Mouse (Mus musculus) lung, postnatal 0 days (tissue): ENCODE data around the gene Tanc1. TPM values are rescaled to one million over a fixed set of nuclear protein-coding genes. Genes with fewer than 3 reads are reported as not detected.

ENCODE experiments used
- ATAC-seq: fragments of 200-750 bp; cut with Nextera tagmentation; 2 replicates; pipeline ENCODE4 v1.8.0; 2017; ENCODE audit warnings: moderate library complexity
- DNase-seq: peaks from one replicate; pipeline ENCODE4 v3.0.0-alpha.2; 2016; ENCODE audit warnings: low spot score
- H3K27ac ChIP-seq: fragments of 300-500 bp; sonication (generic); 2 replicates; pipeline ENCODE4 v1.5.1; 2014; ENCODE audit warnings: antibody characterized with exemption, mild to moderate bottlenecking, low read length, mixed read lengths
- H3K27me3 ChIP-seq: fragments of 300-500 bp; sonication (generic); replicated peaks from 2 replicates; pipeline ENCODE4 v1.6.1; 2014; ENCODE audit warnings: low read length, mixed read lengths; ENCODE audit not compliant: insufficient read depth
- H3K36me3 ChIP-seq: fragments of 300-500 bp; sonication (generic); 2 replicates; pipeline ENCODE4 v1.6.1; 2014; ENCODE audit warnings: low read length, mixed read lengths; ENCODE audit not compliant: insufficient read depth
- H3K4me1 ChIP-seq: fragments of 300-500 bp; sonication (generic); 2 replicates; pipeline ENCODE4 v1.6.1; 2014; ENCODE audit warnings: antibody characterized with exemption, low read depth, low read length, mixed read lengths; ENCODE audit not compliant: insufficient read depth
- H3K4me2 ChIP-seq: fragments of 300-500 bp; sonication (generic); replicated peaks from 2 replicates; pipeline ENCODE4 v1.6.1; 2014; ENCODE audit warnings: low read depth, mild to moderate bottlenecking, low read length, moderate library complexity, mixed read lengths
- H3K4me3 ChIP-seq: fragments of 300-500 bp; sonication (generic); 2 replicates; pipeline ENCODE4 v1.5.1; 2014; ENCODE audit warnings: low read depth, low read length
- H3K9ac ChIP-seq: fragments of 300-500 bp; sonication (generic); replicated peaks from 2 replicates; pipeline ENCODE4 v1.6.1; 2014; ENCODE audit warnings: low read depth, mild to moderate bottlenecking
- H3K9me3 ChIP-seq: fragments of 300-500 bp; sonication (generic); 2 replicates; pipeline ENCODE4 v1.6.1; 2016; ENCODE audit warnings: low read length, mixed read lengths
- CTCF ChIP-seq: IDR thresholded peaks from 2 replicates; pipeline ENCODE4 v1.5.1; 2016; ENCODE audit warnings: antibody characterized with exemption, mild to moderate bottlenecking
- EP300 ChIP-seq: IDR thresholded peaks from 2 replicates; pipeline ENCODE4 v1.6.1; 2016; ENCODE audit warnings: antibody characterized with exemption, mild to moderate bottlenecking, control low read depth
- WGBS: fragments of 180-500 bp; shearing (Covaris S2); extraction: QIAGEN DNeasy Blood & Tissue Kit; methylation state at CpG from one replicate; pipeline ENCODE4 v1.1.7; 2014; 5-methylcytosine and 5-hydroxymethylcytosine counted together
- polyA plus RNA-seq: library from polyadenylated mRNA; unstranded; fragments of >200 nt; fragmentation: Nextera tagmentation; extraction: Ambion mirVana; gene quantifications from 2 replicates; pipeline ENCODE4 v1.2.1, GENCODE M21; 2015

The Tanc1 gene
- polyA plus RNA-seq, 1 experiment from 2014 or later: 20.9 TPM

DNA sequence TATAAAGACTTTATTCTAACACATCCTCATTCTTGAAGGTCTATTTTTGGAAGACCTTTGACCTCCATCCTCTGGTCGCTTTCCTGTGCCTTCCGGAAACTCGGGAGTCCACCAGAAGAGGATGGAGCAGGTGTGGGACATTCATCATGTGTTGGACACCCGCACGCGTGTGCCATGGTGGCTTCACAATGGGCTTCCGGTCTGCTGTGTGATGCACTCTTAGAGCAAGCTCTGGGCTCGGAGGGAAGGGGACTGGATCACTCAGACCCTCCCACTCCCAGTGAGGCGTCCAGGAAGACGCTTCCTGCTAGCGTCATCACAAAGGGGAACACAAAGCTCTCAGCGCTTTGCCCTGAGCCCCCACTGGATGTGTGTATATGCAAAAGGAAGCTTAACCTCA lies 95.0 kb downstream of the Tanc1 start:
- WGBS: 56% methylated on average over 12 of the region's 12 CpGs
- Histone ChIP-seq H3K4me3 (no peak overlapping the region), H3K27me3 (no peaks in the 10 kb centered on the region), H3K36me3 (no peaks in the 10 kb centered on the region), H3K9me3 (no peaks in the 10 kb centered on the region), H3K9ac (no peak overlapping the region), H3K4me2 (no peak overlapping the region), H3K4me1 (no peaks in the 10 kb centered on the region; the same call in 1 of the 2 replicates), H3K27ac (no peak overlapping the region)
- peak; percentile 94 for ATAC-seq
- TF ChIP-seq CTCF: no peak
- peak; percentile 48; the same call in 1 of the 2 replicates for TF ChIP-seq EP300
- DNase-seq: peak; percentile 58

DNA sequence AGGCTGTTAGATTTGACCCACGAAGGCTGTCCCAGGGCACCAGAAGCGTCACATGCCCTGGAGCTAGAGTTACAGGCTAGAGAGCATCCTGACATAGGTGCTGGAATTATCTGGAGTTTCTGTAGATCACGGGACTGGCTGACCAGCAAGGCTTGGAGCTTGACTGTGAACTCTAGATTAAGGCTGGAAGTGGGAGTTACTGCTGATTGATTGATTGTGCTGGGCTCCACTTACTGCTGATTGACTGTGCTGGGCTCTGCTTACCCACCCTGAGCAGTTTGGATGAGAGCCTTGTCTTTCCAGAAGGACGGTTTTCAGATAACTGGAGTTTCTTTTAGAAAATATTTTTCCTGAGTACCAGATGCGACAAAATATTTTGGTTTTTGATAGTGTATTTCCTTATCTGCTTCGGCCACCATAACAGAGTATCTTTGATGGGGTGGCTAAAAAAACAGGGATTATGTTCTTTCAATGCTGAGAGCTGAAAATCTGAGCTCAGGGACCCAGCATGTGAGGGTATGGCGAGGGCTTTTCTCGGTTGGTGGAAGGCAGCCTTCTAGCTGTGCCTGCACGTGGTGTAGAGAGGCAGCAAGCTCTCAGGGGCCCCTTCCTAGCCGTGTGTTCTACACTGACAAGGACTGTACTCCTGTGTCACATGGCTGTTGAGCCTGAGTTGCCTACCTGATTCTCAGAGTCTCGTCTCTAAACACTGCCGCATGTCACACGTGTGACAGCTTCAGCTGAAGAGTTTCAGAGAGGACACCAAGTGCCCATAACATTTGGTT lies 96.3 kb downstream of the Tanc1 start:
- 61% methylated on average over 13 of the region's 13 CpGs for WGBS
- Histone ChIP-seq H3K4me1 (peaks cover 3% of the 10 kb centered on the region; the same call in 1 of the 2 replicates), H3K4me2 (no peak overlapping the region), H3K9ac (no peak overlapping the region), H3K4me3 (no peak overlapping the region), H3K9me3 (no peaks in the 10 kb centered on the region), H3K36me3 (no peaks in the 10 kb centered on the region), H3K27ac (peak overlapping the region; percentile 14; the same call in 1 of the 2 replicates), H3K27me3 (no peaks in the 10 kb centered on the region)
- TF ChIP-seq CTCF: no peak
- no peak for TF ChIP-seq EP300
- DNase-seq (no peak), ATAC-seq (no peak)

DNA sequence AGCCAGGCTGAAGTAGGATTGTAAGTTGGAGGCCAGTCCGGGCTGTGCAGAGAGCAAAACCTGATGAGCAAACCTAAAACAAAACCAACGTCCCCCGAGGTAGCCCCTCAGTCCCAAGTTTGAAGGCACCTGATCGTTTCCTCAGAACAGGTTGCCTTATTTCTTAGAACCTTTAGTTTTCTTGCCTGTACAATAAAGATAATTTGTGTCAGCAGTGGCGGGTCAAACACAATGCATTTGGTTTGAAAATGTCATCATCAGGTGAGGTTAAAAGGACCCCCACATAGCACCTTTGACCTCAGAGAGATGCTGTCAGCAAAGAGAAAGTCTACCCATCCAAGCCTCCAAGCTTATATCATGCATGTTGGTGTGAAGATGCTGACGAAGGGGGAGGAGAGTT lies 98.9 kb downstream of the Tanc1 start:
- Histone ChIP-seq H3K4me3 (no peak overlapping the region), H3K4me2 (no peak overlapping the region), H3K27ac (no peak overlapping the region), H3K27me3 (no peaks in the 10 kb centered on the region), H3K9ac (no peak overlapping the region), H3K36me3 (no peaks in the 10 kb centered on the region), H3K9me3 (no peaks in the 10 kb centered on the region), H3K4me1 (peaks cover 6% of the 10 kb centered on the region; the same call in 1 of the 2 replicates)
- 90% methylated on average over 6 of the region's 6 CpGs for WGBS
- ATAC-seq (no peak), DNase-seq (no peak)
- TF ChIP-seq CTCF (no peak), EP300 (no peak)

DNA sequence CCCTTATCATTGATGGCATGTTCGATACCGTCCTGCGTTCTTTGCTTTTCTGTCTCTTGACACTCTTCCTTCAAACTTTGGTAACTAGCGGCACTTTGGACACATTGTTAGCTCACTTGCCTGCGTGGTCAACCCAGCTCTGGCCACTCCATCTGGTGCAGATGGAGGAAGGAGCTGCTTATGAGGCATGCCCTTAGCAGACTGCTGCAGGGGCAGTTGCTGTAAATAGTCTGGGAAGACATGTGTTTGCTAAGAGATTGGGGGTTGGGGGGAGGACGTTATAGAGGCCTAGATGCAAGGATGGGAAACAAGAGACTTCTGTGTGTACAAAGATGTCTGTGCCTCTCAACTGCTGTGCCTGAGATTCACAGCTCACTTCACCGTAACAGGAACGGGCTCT lies 100.2 kb downstream of the Tanc1 start:
- H3K27me3 ChIP-seq: no peaks in the 10 kb centered on the region
- ATAC-seq: no peak
- WGBS: 51% methylated on average over 8 of the region's 8 CpGs

DNA sequence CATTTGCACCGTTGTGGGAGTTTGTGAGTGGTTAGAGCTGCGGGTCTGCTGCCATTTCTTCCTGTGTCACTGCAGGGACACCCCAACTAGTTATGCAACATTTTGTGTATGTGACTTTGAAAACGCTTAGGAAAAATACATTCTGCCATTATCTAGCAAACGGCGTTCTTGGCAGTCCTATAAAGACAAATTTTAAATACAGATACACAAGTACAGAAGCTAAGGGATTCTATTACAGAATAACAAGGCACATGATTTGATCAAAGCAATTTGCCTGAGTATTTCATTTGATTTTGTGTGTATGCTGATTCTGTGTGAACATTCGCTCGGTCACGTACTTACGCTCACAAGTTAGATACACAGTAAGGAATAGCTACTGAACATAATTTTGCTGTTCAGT lies 100.6 kb downstream of the Tanc1 start:
- 62% methylated on average over 9 of the region's 9 CpGs for WGBS
- no peak overlapping the region for H3K4me3 ChIP-seq
- TF ChIP-seq CTCF (no peak), EP300 (no peak)
- DNase-seq (peak; percentile 34), ATAC-seq (no peak)
- H3K9ac ChIP-seq: no peak overlapping the region
- H3K9me3 ChIP-seq: no peaks in the 10 kb centered on the region
- H3K4me1 ChIP-seq: peaks cover 6% of the 10 kb centered on the region; the same call in 1 of the 2 replicates
- no peaks in the 10 kb centered on the region for H3K27me3 ChIP-seq
- H3K27ac ChIP-seq: peak overlapping the region; percentile 61
- no peaks in the 10 kb centered on the region for H3K36me3 ChIP-seq
- H3K4me2 ChIP-seq: no peak overlapping the region

More for the DNA sequence above, 100.2 kb downstream of the Tanc1 start:
- H3K4me2 ChIP-seq: no peak overlapping the region
- H3K27ac ChIP-seq: peak overlapping the region; percentile 61
- H3K9me3 ChIP-seq: no peaks in the 10 kb centered on the region
- no peak overlapping the region for H3K9ac ChIP-seq
- H3K4me1 ChIP-seq: peaks cover 6% of the 10 kb centered on the region; the same call in 1 of the 2 replicates
- TF ChIP-seq EP300 (no peak), CTCF (no peak)
- no peaks in the 10 kb centered on the region for H3K36me3 ChIP-seq
- H3K4me3 ChIP-seq: no peak overlapping the region
- no peak for DNase-seq

DNA sequence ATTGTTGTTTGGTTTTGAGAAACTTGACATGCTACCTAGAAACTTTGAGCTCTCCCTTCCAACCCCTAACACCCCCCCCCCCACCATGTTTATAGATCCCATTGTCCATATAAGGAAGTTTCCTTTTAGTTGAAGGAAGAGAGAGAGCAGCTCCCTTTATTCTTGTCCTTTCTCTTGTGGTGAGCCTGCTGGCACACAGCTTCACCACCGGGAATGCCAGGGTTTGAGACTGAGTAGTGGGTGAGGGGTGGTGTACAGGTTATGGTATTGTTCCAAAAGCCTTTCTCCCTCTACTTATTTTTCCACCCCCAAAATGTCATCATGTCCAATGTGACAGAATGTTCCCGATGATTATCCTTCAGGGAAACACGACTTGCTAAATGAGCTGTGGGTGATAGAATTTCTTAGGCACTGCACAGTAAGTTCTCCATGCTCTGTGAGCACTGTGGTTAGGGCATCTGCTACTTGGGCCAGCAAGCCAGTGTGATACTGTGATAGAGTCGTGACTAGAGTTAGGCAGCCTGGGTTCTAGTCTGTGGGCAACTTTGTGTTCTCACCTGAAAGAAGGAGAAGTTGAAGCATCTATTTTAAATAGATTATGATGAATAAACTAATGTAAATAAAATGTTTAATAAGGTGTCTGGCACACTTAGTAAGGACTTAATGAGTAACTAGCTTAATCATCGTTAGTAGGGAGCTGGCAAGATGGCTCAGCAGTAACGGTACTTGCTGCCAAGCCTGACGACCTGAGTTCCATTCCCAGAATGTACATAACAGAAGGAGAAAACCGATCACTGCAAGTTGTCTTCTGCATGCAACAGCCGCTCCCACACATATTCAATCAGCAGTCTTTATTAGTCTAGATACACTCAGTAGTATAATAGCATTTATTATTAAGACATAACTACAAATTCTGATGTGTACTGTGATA lies 102.0 kb downstream of the Tanc1 start:
- peak; percentile 70; the same call in 1 of the 2 replicates for TF ChIP-seq EP300
- TF ChIP-seq CTCF: no peak
- Histone ChIP-seq H3K27me3 (no peaks in the 10 kb centered on the region), H3K36me3 (no peaks in the 10 kb centered on the region), H3K9me3 (no peaks in the 10 kb centered on the region), H3K4me2 (no peak overlapping the region), H3K27ac (peak overlapping the region; percentile 61), H3K4me3 (no peak overlapping the region), H3K9ac (no peak overlapping the region), H3K4me1 (peaks cover 9% of the 10 kb centered on the region; the same call in 1 of the 2 replicates)
- DNase-seq: peak; percentile 54
- WGBS: 60% methylated on average over 9 of the region's 9 CpGs
- peak; percentile 57 for ATAC-seq
